Comparison of ENCODE assay signal across 18 mouse cellular contexts in genomic region chr7:74337677-74338420, GRCm38 (mm10).
A peak's percentile ranks its signal among the peaks of the same experiment; 100 is the strongest.
DNase-seq lines count a peak whose midpoint lies in the region; ATAC-seq lines count a peak whose summit lies in the region.
"Had no signal": no experiment of that assay in that cellular context is flagged by ENCODE, and none has a peak within 500 bp of the region (broad histone marks: within the 10 kb centered on the region; RNA-seq: fewer than 3 reads in every experiment).

No protein-coding gene starts in this region.

- ATAC-seq in cerebellum, adult (ENCODE audit: insufficient number of reproducible peaks, low FRiP score, low TSS enrichment), result peak; percentile 66
- ATAC-seq in activated CD4-positive, CD25-positive, alpha-beta regulatory T cell, adult 4 months, result no peak
- ATAC-seq: CD4-positive, CD25-positive, alpha-beta regulatory T cell, adult 4 months; intestine, postnatal 0 days; midbrain, embryonic 16.5 days had no signal

- DNase-seq in cerebellum, postnatal 4 days (ENCODE audit: low spot score in 2 of 2), result no peak
- peak; percentile 66 for DNase-seq in cerebellum, adult 11-12 months
- peak; percentile 71 for DNase-seq in cerebellum, adult 9-11 months
- DNase-seq in spleen, postnatal 14 days (ENCODE audit: low spot score in 2 of 2), result no peak
- no peak for DNase-seq in layer of hippocampus, adult 9-11 months
- DNase-seq: adrenal gland, adult 8-10 months; gastrocnemius, postnatal 25 days; heart, adult 18-20 months; heart, postnatal 4 days; kidney, postnatal 14 days; spleen, adult 18-20 months; thymus, adult 18-20 months; thymus, postnatal 25 days had no signal

Comparison
In these comparisons a context has a peak if more than half of its experiments do, and no peak if none do; other contexts are left out.
1. DNase-seq: peak in cerebellum, adult 11-12 months (single experiment) and cerebellum, adult 9-11 months (single experiment); none in cerebellum, postnatal 4 days (0 of 2), spleen, postnatal 14 days (0 of 2) and layer of hippocampus, adult 9-11 months (single experiment).